Mouse (Mus musculus): Measurements from ENCODE around the gene Olfr309. TPM values are rescaled to one million over a fixed set of nuclear protein-coding genes. Genes with fewer than 3 reads are reported as not detected.

Olfr309 gene
- polyA plus RNA-seq, 1 experiment from 2014 or later = not detected

Small RNA genes lying within 50 kb of the gene (microRNA-seq; reads per million reads assigned to microRNA genes)
- not detected for gene Gm23192

Other genes with a start within 250 kb of the Olfr309 start
- not detected in 2 replicates for gene Vmn2r75, start 141.9 kb downstream of the Olfr309 start, polyA plus RNA-seq (2014; fragmentation: Nextera tagmentation; extraction: Ambion mirVana)
- gene Vmn2r76, start 67.4 kb downstream of the Olfr309 start, polyA plus RNA-seq (2014; fragmentation: Nextera tagmentation; extraction: Ambion mirVana) = not detected in 2 replicates
- not detected in 2 replicates for gene Olfr310, start 36.5 kb downstream of the Olfr309 start, polyA plus RNA-seq (2014; fragmentation: Nextera tagmentation; extraction: Ambion mirVana)
- not detected in 2 replicates for gene Olfr308, start 11.9 kb upstream of the Olfr309 start, polyA plus RNA-seq (2014; fragmentation: Nextera tagmentation; extraction: Ambion mirVana)
- gene Olfr307, start 23.9 kb upstream of the Olfr309 start, polyA plus RNA-seq (2014; fragmentation: Nextera tagmentation; extraction: Ambion mirVana) = not detected in 2 replicates
- not detected in 2 replicates for gene Olfr305, start 53.2 kb upstream of the Olfr309 start, polyA plus RNA-seq (2014; fragmentation: Nextera tagmentation; extraction: Ambion mirVana)
- not detected in 2 replicates for gene Olfr304, start 73.0 kb upstream of the Olfr309 start, polyA plus RNA-seq (2014; fragmentation: Nextera tagmentation; extraction: Ambion mirVana)
- not detected in 2 replicates for gene Olfr303, start 84.1 kb upstream of the Olfr309 start, polyA plus RNA-seq (2014; fragmentation: Nextera tagmentation; extraction: Ambion mirVana)
- gene Olfr301, start 90.1 kb upstream of the Olfr309 start, polyA plus RNA-seq (2014; fragmentation: Nextera tagmentation; extraction: Ambion mirVana) = not detected in 2 replicates
- not detected in 2 replicates for gene Olfr299, start 146.2 kb upstream of the Olfr309 start, polyA plus RNA-seq (2014; fragmentation: Nextera tagmentation; extraction: Ambion mirVana)
- gene Olfr298, start 178.8 kb upstream of the Olfr309 start, polyA plus RNA-seq (2014; fragmentation: Nextera tagmentation; extraction: Ambion mirVana) = not detected in 2 replicates
- gene Olfr297, start 206.3 kb upstream of the Olfr309 start, polyA plus RNA-seq (2014; fragmentation: Nextera tagmentation; extraction: Ambion mirVana) = not detected in 2 replicates

Data from neural tube, embryonic 14.5 days (tissue).